Mouse (Mus musculus) urinary bladder, postnatal 14 days (tissue): ENCODE data around the gene Krt79.
A peak's percentile ranks its signal among the peaks of the same experiment; 100 is the strongest.

Experiments used
- DNase-seq: peaks from one replicate; pipeline ENCODE4 v3.0.0; 2021; ENCODE audit warnings: low spot score

The Krt79 gene

GRCm38 (mm10) chr15:101933024-101933423 lies 7.1 kb downstream of the Krt79 start:
- DNase-seq = no peak

GRCm38 (mm10) chr15:101929666-101930065 lies 10.5 kb downstream of the Krt79 start:
- DNase-seq = peak; percentile 72

GRCm38 (mm10) chr15:101929087-101929486 lies 11.0 kb downstream of the Krt79 start:
- DNase-seq = peak; percentile 61

GRCm38 (mm10) chr15:101927340-101928080 lies 12.6 kb downstream of the Krt79 start:
- DNase-seq = peak; percentile 68

- peak; percentile 32 for DNase-seq
Measured at GRCm38 (mm10) chr15:101925041-101925440, 15.1 kb downstream of the Krt79 start.

GRCm38 (mm10) chr15:101924635-101925034 lies 15.5 kb downstream of the Krt79 start, which contains the start of gene Krt4:
Krt4 (minus strand) TSS chr15:101924735.
- DNase-seq = peak; percentile 26

- DNase-seq = no peak
Measured at GRCm38 (mm10) chr15:101922296-101922695, 17.8 kb downstream of the Krt79 start.

- DNase-seq = no peak
Measured at GRCm38 (mm10) chr15:101916072-101916471, 24.1 kb downstream of the Krt79 start.

- no peak for DNase-seq
Measured at GRCm38 (mm10) chr15:101904849-101905248, 35.3 kb downstream of the Krt79 start.

GRCm38 (mm10) chr15:101902171-101903149 lies 37.7 kb downstream of the Krt79 start:
- DNase-seq = peak; percentile 31

GRCm38 (mm10) chr15:101895216-101895615 lies 44.9 kb downstream of the Krt79 start:
- DNase-seq = no peak

- DNase-seq = no peak
Measured at GRCm38 (mm10) chr15:101892820-101893219, 47.3 kb downstream of the Krt79 start, which contains the start of gene Krt76. Krt76 (minus strand) TSS chr15:101892920.

- no peak for DNase-seq
Measured at GRCm38 (mm10) chr15:101879776-101880175, 60.3 kb downstream of the Krt79 start.
